Mouse (Mus musculus) hematopoietic stem cell, adult 5-6 weeks (primary cell): ENCODE data around the gene Scg2. TPM values are rescaled to one million over a fixed set of nuclear protein-coding genes. Genes with fewer than 3 reads are reported as not detected.

ENCODE experiments used
- total RNA-seq: library from RNA; stranded (forward); fragments of 172-1452, 232-1000 nt; gene quantifications from 2 replicates; pipeline ENCODE4 v1.2.3, GENCODE M21; 2017

The Scg2 gene
- total RNA-seq, 1 experiment from 2014 or later, result not detected

Other genes with a start within 250 kb of the Scg2 start
- gene Ap1s3, start 231.9 kb upstream of the Scg2 start, total RNA-seq, result 9.7 and 30.6 TPM in 2 replicates